Mouse (Mus musculus) embryo, embryonic 9.5 days (tissue): ENCODE data around the gene Lrrc3c.

Experiments used
- DNase-seq: peaks from one replicate; pipeline ENCODE4 v3.0.0-alpha.2; 2017; ENCODE audit errors: extremely low spot score

Gene Lrrc3c

GRCm38 (mm10) chr11:98628706-98629105 is 30.6 kb downstream of the Lrrc3c start:
- no peak for DNase-seq

GRCm38 (mm10) chr11:98630646-98631045 is 32.6 kb downstream of the Lrrc3c start:
- DNase-seq = no peak

- peak; percentile 10 for DNase-seq
Measured at GRCm38 (mm10) chr11:98635312-98635970, 37.4 kb downstream of the Lrrc3c start.

- DNase-seq = no peak
Measured at GRCm38 (mm10) chr11:98637501-98637900, 39.4 kb downstream of the Lrrc3c start.

DNA sequence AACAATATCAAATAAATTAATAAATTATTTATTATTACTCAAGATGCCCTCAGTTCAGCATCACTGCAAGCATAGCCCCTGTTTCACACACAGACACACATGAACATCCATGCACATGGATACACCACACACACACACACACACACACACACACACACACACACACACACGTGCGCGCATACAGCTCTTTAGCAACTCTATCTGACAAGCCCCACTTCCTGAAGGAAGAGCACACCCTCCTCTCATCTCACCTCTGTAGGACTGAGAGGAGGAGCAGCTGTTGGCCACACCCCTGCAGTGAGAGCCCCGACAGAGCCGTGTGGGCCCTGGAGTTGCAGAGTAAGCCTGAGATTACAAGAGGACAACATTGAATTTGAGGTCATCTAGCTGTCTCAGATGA is 42.0 kb downstream of the Lrrc3c start:
- DNase-seq = no peak

GRCm38 (mm10) chr11:98644757-98645156 is 46.7 kb downstream of the Lrrc3c start:
- no peak for DNase-seq

DNA sequence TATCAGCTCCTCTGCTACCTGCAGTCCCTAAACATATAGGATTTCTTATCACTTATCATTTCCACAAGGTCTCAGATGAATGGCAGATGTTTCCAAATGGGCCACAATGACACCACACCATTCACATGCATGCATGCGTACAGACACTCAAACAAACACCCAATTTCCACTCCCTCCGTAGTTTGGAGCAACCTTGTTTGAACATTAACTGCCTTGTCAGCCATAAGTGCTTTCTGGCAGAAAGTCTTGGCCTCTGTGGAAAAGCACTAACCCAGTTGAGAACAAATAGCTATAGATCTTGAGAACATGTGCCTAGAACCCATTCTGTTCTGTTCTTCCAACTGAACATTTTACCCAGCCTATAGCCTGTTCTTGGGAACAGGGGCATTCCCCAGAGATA is 47.9 kb downstream of the Lrrc3c start:
- DNase-seq = no peak

DNA sequence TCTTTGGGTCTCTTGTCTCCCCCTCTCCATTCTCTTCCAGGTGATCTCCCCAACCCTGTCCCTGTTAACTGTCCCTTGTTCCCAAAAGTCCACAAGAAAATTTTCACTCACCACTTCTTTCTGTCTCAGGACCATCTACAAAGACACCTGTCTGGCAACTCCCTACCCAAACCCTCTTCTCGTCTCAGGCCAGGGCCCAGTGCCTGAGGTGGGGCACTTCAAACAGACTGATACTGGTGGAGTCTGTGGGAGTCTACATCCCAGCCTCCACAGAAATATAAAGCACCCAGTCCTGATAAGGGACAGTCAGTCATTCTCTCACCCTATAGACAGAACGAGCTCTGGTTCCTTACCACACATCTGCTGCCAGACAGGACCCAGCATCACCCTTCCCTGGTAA is 48.4 kb downstream of the Lrrc3c start, which contains the start of gene Gsdma2:
TSS of gene Gsdma2 (plus strand) at position 301 of the 400 bp plus-strand sequence.
- no peak for DNase-seq
